Mouse (Mus musculus): Measurements from ENCODE around the gene Rab6a. TPM values are rescaled to one million over a fixed set of nuclear protein-coding genes. Genes with fewer than 3 reads are reported as not detected.

Gene Rab6a
- total RNA-seq, 2 experiments from 2014 or later, result 84.1 to 84.7 TPM

DNA sequence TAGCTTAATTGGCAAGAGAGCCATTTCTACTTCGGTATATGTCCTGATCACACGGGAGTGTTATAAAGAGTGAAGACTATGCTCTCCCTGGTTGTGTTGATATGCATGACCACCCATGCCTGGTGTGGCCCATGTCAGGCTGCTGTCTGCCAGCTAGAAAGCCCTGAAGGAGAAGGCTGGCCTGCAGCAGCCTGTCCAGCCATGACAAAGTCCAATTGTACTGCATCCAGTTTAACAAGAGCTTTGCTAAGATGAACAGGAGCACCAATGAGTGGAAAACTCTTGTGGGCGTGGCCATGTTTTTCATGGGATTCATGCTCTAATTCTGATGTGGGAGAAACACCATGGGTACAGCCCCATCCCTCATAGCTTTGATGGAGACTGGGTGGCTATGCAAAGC, 17.3 kb downstream of the Rab6a start:
- no peak for DNase-seq

DNA sequence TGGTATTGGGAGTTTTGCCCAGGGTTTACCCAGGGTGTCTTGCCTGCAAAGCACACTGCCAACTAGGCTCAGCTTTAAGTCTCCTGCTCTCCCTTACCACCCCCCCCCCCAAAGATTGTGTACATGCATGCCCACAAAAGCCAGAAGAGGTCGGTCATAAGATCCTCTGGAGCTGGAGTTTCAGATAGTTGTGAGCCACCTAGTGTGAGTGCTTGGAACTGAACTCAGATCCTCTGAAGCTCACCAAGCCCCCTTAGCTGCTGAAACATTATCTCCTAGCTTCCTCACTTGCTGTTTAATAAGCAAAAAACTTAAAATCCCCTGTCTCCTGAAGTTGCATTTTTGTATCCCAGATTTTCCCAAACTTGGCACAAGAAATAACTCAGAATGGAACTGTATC, 30.4 kb downstream of the Rab6a start:
- DNase-seq, result peak; percentile 52

DNA sequence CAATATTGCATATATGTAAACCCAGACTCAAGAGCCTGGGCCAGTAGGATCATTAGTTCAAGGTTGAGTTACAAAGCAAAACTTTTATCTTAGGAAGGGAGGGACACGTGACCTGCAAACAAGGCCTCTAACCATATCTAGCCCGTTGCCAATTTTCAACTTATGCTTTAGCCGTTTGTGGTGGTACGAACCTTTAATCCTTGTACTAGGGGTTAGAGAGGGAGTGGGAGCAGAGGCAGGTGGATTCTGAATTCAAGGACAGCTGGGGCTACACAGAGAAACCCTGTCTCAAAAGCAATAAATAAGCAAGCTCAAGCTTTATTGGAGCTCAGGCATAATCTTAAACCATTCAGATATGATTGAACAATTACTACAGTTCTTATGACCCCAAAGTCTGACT, 35.2 kb downstream of the Rab6a start:
- DNase-seq, result no peak

DNA sequence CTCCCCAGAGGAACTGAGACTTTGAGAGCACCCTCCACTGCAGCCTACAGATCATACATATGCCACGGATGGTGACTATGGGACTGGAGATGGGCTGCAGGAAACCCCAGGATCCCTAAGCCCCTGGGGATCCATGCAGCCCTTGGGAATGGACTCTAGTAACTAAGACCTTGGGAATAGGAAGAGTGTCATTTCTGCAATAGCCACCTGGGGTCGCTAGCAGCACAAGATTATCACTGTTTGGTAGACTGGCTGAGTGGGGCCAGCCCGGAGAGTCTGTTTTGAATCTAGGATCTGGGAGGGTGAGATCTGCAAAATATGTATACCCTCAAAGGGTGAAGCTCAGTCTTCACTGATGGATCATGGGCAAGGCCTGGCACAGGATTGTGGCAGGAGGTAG, 37.9 kb downstream of the Rab6a start:
- DNase-seq, result peak; percentile 80

DNA sequence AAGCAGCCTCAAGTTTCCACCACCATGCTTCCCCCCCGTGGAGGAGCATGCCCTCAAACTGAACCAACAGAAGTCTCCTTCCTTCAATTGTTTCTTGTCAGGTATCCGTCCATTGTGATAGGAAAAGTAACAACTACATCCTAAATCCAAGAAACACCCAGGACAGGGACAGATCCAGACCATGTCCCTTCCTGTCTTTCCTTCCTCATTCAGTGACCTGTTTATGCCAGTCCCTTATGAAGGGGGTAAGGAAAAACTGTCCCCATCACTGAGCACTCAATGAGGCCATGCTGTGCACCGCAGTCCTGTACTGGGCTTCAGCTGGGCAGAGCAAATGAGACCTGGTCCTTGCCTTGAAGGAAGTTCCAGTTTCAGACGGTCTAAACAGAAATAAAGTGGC, 41.9 kb downstream of the Rab6a start:
- peak; percentile 4 for DNase-seq

DNA sequence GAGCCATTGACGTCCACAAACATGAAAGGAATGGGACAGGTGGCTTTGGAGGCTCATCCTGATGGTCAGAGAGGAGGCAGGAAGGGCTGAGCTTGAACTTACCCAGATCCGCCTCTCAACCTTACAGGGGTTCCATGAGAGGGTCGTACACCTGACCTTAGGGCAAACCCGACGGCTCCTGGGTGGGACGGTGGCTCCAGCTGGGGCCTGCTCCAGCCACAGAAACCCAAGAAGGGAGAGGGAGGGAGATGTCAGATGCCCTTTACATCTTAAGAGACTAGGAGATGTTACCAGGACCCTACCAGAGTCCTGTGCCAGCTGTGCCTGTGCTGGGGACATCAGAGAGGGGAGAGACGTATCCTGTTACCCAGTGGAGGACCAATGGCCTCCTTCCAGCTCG, 42.6 kb downstream of the Rab6a start:
- DNase-seq, result no peak

DNA sequence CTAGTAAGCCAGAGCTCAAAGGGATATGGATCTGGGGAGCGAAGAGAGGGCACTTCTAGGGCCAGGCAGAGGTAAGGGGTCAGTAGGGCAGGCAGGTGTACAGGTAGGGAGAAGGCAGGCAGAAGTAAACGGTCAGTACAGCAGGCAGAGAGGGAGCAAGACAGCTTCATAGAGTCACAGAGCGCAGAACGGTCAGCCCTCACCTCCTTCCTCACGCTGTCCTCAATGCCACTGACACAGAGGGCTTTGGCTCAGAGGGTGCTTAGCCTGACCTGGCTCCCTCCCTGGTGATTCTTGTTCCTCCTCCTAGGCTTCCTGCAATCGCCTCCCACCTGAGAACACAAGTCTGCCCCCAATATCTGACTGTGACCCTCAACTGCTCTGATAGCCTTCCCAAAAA, 43.2 kb downstream of the Rab6a start:
- no peak for DNase-seq

DNA sequence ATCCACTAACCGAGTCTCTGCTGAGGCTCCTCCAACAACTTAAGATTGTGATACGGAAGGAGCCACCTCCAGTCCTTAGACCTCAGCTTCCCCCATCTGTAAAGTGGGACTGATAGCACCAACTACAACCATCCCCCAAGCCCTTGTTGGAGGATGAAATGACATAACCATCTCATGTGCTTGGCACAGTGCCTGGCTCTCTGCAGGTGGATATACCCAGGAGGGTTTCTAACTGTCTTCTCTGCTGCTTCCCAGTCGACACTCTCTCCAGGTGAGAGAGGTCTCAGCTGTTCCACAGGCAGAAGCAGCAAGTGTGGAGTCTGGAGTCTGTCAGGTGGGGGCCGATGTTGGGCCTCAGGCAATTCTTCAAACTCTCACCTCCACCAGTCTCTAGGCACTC, 43.8 kb downstream of the Rab6a start:
- DNase-seq, result peak; percentile 5

DNA sequence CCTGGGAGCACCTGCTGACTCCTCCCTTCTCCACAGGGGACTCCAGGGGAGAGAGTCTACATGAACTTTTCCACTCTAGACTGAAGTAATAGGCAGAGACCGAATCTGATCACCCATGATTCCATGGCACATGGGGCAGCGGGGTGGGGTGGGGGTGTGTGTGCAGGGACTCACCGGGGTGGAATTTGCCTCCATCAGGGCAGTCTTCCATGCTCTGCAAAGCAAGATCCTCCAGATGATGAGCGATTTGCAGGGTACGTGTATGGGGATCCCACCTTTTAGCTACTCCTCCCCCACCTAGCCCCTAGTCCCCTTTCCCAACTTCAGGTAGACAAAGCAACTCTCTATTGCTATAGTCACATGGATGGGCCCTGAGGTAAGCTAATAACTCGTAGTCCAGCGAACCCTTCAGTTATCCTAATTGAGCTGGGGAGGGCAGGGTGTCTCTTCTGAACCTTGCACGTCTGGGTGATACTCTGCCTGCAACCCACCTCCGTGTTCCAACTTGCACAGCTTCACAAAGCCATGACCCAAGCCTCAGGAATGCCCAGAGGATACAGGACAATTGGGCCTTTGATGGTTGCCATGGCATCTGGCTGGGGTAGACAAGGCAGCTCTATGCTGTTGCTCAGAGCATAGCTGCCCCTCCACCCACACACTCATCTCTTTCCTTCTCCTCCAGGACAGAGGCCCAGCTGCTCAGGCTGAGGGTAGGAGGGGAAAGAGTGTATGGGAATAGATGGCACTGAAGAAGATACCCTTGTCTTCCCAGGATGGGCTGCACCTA, 46.5 kb downstream of the Rab6a start:
- peak; percentile 4 for DNase-seq

DNA sequence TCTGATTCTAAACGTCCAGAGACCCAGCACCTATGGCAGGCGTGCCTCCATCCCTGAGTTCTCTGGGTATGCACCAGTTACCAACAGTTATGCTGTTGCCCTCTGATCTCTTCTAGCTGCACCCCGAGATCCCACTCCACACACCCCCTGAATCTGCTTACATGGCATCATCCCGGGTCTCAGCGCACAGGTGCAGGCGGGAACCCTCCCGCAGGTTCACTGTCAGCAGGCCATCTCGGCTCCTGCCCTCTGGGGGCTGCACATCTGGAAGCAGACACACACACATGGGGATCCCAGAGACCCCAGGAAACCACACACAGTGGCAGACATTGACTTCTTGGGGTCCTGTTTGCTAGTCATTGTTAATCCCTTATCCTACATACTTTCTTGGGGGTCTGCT, 47.2 kb downstream of the Rab6a start:
- no peak for DNase-seq

DNA sequence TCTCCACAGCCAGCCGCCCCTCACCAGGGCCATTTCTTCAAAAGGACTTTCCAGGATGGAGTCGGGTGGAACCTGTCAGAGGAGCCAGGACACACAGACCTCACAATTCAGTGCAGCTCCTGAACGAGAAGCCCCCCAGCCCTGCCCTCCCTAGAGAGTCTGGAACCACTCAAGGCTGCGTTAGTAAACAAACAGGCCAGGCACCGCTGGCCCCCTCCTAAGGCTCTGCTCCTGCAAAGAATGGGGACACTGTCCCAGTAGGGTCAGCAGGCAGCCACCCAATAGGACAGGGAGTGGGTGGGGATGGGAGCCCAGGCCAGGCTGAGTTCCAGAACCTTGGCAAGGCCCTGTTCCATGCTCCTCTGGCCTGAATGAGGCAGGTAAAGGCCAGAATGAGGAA, 49.5 kb downstream of the Rab6a start:
- DNase-seq, result no peak

DNA sequence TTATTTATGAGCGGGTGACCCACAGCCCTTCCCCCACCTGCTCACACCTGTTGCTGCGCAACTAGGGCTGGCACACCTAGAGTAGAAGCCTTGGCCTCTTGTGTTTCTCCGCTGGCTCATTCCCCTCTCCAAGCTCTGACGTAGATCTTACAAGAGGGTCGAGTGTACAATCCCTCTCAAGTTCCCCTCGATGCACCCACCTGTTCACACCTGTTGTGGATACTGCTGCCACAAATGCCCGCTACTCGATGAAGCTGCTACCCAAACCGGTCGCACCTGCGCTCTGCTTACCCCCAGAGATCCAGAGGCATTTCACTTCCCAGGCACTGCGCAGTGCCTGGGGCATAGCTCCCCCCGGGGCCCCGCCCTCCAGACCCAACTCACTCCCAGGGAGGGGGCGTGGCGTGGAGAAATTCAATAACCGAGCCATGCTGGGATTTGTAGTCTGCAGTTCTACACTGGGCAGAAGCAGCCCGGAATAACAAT, 50.9 kb downstream of the Rab6a start:
- peak; percentile 36 for DNase-seq

DNA sequence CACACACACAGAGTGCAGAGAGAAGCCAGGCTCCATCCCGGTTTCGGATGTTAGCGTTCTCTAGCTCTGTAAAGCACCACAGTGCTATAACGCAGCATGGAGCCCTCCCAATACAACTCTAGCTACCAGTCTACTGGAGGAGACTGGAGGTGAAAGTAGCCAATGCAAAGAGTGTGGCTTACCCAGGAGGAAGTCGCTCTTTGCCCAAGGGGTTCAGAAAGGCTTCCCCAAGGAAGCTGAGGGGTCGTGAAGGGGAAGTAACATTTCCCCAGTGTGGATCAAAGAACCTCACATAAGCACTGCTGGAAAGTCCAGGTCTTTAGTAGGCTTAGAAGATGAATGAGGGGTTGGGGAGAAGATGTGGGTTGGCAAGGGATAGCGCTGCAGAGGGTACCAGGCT, 54.1 kb downstream of the Rab6a start:
- no peak for DNase-seq

DNA sequence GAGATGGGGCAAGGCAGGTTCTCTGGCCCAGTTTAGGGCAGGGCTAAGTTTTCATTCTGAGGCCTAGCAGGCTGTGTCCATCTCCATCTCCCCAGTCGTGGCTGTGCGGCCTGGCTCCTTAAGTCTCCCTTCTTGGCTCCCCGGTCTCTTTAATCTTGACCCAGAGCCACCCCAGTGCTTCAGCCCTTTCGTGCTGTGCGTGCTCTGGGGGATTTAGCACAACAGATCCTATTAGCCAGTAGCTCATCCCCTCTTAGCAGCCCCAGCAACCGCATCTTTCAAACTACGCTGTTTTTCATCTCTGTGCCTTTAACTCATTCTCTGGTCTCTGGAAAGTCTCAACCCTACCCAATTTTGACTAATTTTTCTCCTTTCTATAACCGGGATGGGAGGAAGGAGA, 55.0 kb downstream of the Rab6a start, which contains the start of gene Plekhb1:
Plekhb1 (minus strand) TSS at position 184 of the 400 bp plus-strand sequence.
- DNase-seq, result no peak

DNA sequence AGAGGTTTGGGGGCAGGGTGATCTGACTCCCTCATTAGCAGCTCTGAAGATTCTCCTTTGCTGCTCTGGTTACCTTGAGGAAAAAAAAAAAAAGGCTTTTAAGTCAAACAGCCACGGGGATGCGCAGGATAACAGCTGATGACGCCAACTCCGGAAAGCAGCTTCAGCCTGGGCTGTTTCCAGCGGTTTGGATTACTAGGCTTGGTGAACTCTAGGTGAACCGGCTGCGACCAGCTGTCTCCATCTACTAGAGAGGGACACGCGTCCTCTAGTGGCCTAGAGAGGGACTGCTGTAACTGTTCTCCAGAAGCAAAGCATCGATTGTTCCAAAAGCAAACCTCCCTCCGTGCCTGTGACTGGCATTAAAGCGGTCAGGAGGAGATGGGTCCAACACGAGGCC, 56.0 kb downstream of the Rab6a start:
- peak; percentile 95 for DNase-seq

DNA sequence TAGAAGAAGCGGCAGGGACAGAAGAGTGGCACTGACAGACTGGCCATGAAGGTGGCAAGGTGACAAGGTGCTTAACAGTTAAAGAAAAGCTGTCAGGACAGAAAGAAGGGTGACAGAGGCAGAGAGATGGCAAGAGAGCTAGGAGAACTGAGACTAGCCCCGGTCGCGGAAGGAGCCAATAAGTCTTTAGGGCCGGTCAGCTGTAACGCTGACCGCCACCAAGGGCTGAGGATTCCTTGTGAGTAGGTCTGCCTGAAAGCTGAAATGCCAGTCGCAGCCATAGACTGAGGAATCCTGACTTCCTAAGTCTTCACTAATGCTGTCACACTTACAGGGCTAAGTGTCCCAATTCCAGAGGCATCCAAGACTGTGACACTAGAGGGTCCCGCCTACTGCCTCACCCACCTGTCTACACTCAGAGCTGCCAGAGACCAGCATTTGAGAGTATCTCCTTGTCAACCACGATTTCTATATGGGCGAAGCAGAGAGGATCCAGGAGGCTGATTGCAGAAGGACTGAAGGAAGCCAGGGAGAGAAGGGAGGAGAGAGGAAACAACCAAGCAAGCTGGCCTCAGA, 56.6 kb downstream of the Rab6a start:
- no peak for DNase-seq

DNA sequence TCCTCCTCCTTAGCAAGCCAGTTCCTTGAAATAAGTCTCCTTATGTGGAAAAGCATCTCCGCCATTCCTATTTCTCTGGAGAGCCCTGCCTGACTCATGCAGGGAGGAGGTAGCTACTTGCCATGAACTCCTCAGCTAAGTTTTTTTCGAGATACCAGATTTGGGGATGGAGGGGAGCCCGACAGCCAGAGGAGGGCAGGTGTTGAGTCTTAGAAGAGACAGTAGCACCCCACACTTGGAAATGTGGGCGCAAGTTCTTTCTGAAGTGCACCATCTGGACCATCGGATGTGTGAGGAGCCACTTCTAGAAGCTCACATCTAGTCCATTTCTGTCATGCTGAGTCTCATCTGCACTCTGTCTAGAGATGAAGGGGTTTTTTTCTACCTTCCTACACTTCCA, 63.4 kb downstream of the Rab6a start:
- no peak for DNase-seq

DNA sequence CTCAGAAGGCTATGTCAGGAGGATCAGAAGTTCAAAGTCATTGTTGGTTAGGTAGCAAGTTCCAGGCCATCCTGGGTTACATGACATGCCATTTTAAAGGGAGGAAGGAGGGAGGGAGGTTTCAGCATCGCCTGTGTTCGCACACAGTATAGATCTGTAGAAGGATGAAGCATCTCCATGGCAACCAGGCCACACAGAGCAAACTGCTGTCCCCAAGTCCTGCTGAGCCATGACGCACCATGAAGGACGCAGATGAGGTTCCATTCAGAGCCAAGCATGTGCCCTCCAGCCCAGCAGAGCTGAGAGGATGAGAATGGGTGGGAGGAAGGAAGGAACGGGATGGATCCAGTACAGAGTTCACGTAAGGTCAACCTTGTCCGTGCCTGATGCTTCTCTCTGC, 66.2 kb downstream of the Rab6a start:
- DNase-seq, result no peak

DNA sequence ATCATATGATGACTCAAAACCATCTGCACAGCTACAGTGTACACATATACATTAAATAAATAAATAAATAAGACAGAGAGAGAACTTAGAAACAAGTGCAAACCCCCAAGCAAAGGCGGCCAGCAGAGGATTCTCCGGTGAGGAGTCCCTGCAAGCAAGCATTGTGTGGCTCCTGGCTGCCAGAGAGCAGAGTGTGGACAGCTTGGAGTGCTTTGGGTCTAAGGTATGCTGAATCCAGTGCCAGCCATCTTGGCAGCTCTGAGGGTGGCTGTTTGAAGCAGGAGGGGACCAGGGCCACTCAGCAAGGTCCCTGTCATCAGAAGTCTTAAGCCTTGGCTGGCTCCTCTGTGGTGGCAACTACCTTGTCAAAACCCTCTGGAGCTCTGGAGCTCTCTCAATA, 67.7 kb downstream of the Rab6a start:
- peak; percentile 53 for DNase-seq

DNA sequence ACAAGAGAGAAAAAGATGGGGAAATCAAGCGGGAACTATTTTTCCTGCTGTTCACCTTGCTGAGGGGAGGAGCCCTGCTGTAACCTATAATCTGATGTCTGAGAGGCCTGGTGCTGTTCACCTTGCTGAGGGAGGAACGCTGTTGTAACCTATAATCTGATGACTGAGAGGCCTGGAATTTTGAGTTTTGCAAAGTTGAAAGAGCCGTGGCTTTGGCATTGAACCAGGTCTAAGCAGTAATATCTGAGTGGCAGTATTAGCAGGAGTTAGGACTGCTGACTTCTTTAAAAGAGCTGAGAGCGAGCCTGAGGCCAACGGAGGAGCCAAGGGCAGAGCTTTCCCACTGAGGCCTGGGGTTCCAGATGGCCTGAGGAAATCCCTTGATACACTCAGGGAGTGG, 70.8 kb downstream of the Rab6a start:
- DNase-seq, result no peak

DNA sequence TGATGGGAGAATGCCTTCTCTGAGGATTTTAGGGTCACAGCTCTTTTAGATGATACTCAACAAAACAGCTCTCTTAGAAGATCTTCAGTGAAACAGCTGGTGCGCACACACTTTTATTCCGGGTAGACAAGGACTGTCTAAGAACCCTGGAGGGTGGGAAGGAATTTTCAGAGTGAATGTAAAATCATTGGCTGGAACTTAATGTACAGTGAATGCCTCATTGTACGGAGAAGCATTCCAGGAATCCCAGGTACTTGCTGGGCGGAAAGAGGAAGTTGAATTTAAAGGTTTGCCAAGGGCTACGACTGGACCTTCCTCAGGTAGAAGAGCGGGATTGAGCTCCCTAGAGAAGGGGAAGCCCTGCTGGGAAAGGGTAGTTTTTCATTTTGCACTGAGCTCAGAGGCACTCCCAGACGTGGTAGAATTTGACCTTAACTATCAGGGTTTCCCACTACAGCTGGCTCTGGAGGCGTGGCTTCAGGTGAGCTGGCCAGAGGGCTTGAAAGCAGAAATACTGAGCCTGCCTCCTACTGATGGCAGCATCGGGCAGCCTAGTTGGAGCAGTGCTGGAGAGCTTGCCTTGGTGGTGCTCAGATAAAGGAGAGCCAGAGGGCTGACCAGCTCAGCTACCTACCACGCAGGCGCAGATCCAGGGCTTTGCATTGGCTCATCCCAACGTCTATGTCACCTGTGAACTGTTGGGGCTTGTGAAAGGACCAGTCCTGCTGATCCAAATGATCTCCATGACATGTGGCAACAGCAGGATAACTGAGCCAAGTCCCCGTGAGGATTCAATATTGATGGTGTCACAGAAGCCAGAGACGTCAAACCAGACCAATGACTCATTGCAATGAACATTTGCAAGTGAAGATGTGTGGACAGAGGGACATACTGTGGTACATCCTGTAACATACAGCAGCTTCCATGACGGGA, 72.0 kb downstream of the Rab6a start:
- no peak for DNase-seq

DNA sequence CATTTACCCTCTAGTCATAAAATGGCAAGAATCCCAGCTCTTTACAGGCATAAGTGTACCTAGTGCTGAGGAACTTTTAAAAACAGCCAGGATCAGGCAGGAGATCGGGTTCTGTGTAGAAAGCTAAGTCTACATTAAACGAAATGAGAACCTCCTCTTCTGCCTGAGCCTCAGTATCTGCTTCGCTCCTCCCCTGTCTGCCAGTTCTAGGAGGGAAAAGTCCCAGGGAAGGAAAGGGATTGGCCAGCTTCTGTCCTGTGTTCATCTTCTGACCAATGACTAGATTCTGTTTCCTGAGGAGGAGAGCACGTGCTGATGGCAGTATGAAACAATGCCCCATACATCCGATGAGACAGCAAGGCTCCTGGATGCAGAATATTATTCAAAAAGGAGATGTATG, 73.9 kb downstream of the Rab6a start:
- DNase-seq, result no peak

DNA sequence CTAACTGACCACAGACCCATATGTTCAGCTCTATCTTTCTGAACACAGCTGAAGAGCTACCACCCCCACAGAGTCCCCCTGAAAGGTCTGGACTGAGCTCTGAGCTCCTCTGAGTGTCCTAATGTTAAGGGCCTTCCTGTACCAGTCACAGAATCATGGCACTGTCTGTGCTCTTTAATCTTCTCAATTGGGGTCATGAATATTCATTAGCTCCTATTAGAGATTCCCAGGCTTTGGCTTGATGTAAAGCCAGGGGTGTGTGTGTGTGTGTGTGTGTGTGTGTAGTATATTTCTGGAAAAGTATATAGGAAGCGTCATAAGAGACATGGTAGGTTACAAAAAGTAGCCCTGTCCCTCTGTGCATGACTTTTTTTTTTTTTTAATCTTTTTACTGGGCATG, 76.0 kb downstream of the Rab6a start:
- DNase-seq, result no peak

All from heart, postnatal 4 days (tissue).